Mouse (Mus musculus): ENCODE data around the gene Rbm4. TPM values are rescaled to one million over a fixed set of nuclear protein-coding genes. Genes with fewer than 3 reads are reported as not detected.

The Rbm4 gene
- polyA plus RNA-seq, 1 experiment from 2014 or later: 111 TPM

DNA sequence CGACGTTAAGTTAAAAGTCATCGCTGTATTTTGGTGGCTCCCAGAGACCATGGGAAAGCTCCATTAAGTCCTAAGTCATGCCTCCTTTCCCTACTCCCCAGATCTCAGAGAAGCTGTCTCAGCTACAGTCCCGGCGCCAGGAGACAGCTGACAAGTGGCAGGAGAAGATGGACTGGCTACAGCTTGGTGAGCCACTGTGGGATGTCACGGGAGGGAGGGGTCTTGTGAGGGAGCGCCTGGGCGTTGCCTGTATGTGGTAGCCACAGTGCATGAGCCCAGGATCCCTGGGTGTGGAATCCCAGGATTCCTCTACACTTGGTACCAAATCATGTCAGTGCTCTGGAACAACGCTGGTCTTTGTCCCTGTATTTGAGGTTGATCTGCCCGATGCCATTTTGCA lies 45.2 kb downstream of the Rbm4 start:
- H3K36me3 ChIP-seq (ENCODE audit: control insufficient read depth, insufficient read depth, low read length): peaks cover 15% of the 10 kb centered on the region
- ATAC-seq (ENCODE audit: low FRiP score) (no peak), DNase-seq (ENCODE audit: low spot score, missing footprints) (no peak)
- no peaks in the 10 kb centered on the region for H3K27me3 ChIP-seq (ENCODE audit: control insufficient read depth, insufficient read depth, low read length)
- no peak overlapping the region for H3K4me3 ChIP-seq (ENCODE audit: low read depth, low read length)
- H3K9ac ChIP-seq (ENCODE audit: low read length): no peak overlapping the region
- H3K4me2 ChIP-seq: no peak overlapping the region
- no peaks in the 10 kb centered on the region for H3K4me1 ChIP-seq (ENCODE audit: control insufficient read depth, insufficient read depth, low read length)
- 91% methylated on average over 10 of the region's 10 CpGs for WGBS
- no peak overlapping the region for H3K27ac ChIP-seq (ENCODE audit: low read depth, low read length)
- no peaks in the 10 kb centered on the region for H3K9me3 ChIP-seq (ENCODE audit: control insufficient read depth, low read length)

DNA sequence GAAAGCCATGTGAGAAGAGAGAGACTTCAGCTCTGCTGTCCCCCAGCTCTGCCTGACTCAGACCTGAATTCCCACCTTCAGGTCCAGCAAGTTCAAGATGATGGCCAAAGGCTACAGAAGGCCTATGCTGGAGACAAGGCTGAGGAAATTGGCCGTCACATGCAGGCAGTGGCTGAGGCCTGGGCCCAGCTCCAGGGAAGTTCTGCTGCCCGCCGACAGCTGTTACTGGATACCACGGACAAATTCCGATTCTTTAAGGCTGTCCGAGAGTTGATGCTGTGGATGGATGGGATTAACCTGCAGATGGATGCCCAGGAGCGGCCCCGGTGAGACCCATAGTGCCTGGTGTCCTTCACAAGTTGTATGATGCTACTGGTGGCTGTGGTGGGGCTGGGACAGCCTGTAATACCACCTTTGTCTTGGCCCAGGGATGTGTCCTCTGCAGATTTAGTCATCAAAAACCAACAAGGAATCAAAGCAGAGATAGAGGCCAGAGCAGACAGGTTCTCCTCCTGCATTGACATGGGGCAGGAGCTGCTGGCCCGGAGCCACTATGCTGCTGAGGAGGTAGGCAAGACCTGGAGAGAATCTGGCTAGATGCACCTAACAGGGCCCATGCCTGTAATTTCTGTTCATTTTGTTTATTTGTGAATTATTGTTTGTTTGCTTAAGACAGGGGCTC lies 45.9 kb downstream of the Rbm4 start:
- no peak for DNase-seq (ENCODE audit: low spot score, missing footprints)
- 89% methylated on average over 9 of the region's 9 CpGs for WGBS
- H3K9ac ChIP-seq (ENCODE audit: low read length): no peak overlapping the region
- no peaks in the 10 kb centered on the region for H3K4me1 ChIP-seq (ENCODE audit: control insufficient read depth, insufficient read depth, low read length)
- H3K4me3 ChIP-seq (ENCODE audit: low read depth, low read length): no peak overlapping the region
- H3K9me3 ChIP-seq (ENCODE audit: control insufficient read depth, low read length): no peaks in the 10 kb centered on the region
- H3K36me3 ChIP-seq (ENCODE audit: control insufficient read depth, insufficient read depth, low read length): peaks cover 15% of the 10 kb centered on the region
- H3K27me3 ChIP-seq (ENCODE audit: control insufficient read depth, insufficient read depth, low read length): no peaks in the 10 kb centered on the region
- no peak for ATAC-seq (ENCODE audit: low FRiP score)
- H3K27ac ChIP-seq (ENCODE audit: low read depth, low read length): no peak overlapping the region
- H3K4me2 ChIP-seq: no peak overlapping the region

DNA sequence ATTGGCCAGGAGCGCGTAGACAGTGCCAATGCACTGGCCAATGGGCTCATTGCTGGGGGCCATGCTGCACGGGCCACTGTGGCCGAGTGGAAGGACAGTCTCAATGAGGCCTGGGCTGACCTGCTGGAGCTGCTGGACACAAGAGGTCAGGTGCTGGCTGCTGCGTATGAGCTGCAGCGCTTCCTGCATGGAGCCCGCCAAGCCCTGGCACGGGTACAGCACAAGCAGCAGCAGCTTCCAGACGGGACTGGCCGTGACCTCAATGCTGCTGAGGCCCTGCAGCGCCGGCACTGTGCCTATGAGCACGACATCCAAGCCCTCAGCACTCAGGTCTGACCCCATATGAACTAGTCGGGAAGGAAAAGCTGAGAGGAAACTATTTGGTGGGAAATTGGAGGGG lies 47.1 kb downstream of the Rbm4 start:
- no peak overlapping the region for H3K9ac ChIP-seq (ENCODE audit: low read length)
- no peak for DNase-seq (ENCODE audit: low spot score, missing footprints)
- H3K27ac ChIP-seq (ENCODE audit: low read depth, low read length): no peak overlapping the region
- no peak overlapping the region for H3K4me2 ChIP-seq
- no peak overlapping the region for H3K4me3 ChIP-seq (ENCODE audit: low read depth, low read length)
- WGBS: 91% methylated on average over 14 of the region's 14 CpGs
- no peaks in the 10 kb centered on the region for H3K4me1 ChIP-seq (ENCODE audit: control insufficient read depth, insufficient read depth, low read length)
- ATAC-seq (ENCODE audit: low FRiP score): no peak
- peaks cover 15% of the 10 kb centered on the region for H3K36me3 ChIP-seq (ENCODE audit: control insufficient read depth, insufficient read depth, low read length)
- no peaks in the 10 kb centered on the region for H3K27me3 ChIP-seq (ENCODE audit: control insufficient read depth, insufficient read depth, low read length)
- H3K9me3 ChIP-seq (ENCODE audit: control insufficient read depth, low read length): no peaks in the 10 kb centered on the region

DNA sequence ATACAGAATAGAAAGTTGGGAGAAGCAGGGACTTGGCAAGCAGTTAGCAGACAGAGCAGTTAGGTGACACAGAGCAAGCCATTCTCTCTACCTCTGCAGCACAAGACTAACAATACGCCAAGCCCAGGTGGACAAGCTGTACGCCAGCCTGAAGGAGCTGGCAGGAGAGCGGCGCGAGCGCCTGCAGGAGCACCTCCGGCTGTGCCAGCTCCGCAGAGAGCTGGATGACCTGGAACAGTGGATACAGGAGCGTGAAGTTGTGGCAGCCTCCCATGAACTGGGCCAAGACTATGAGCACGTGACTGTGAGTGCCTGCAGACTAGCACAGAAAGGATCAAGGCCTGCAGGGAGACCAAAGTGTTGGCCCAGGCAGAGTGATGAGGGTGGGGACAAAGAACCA lies 48.0 kb downstream of the Rbm4 start:
- H3K4me1 ChIP-seq (ENCODE audit: control insufficient read depth, insufficient read depth, low read length): no peaks in the 10 kb centered on the region
- ATAC-seq (ENCODE audit: low FRiP score) (no peak), DNase-seq (ENCODE audit: low spot score, missing footprints) (no peak)
- WGBS: 94% methylated on average over 10 of the region's 10 CpGs
- H3K4me3 ChIP-seq (ENCODE audit: low read depth, low read length): no peak overlapping the region
- peaks cover 15% of the 10 kb centered on the region for H3K36me3 ChIP-seq (ENCODE audit: control insufficient read depth, insufficient read depth, low read length)
- H3K27me3 ChIP-seq (ENCODE audit: control insufficient read depth, insufficient read depth, low read length): no peaks in the 10 kb centered on the region
- no peak overlapping the region for H3K27ac ChIP-seq (ENCODE audit: low read depth, low read length)
- H3K9ac ChIP-seq (ENCODE audit: low read length): no peak overlapping the region
- H3K4me2 ChIP-seq: no peak overlapping the region
- H3K9me3 ChIP-seq (ENCODE audit: control insufficient read depth, low read length): no peaks in the 10 kb centered on the region

DNA sequence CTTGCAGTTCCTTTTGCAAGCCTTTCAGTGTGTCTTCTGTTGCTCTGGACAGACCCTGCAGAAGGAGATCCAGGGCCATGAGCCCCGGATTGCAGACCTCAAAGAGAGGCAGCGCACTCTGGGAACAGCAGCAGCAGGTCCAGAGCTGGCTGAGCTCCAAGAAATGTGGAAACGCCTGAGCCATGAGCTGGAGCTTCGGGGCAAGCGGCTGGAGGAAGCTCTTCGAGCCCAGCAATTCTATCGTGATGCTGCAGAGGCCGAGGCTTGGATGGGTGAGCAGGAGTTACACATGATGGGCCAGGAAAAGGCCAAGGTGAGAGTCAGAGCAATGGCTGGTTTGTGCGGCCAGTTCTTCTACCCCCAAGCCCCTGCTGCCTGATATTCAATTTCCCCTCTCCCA lies 48.6 kb downstream of the Rbm4 start:
- H3K4me3 ChIP-seq (ENCODE audit: low read depth, low read length): no peak overlapping the region
- no peaks in the 10 kb centered on the region for H3K27me3 ChIP-seq (ENCODE audit: control insufficient read depth, insufficient read depth, low read length)
- no peak overlapping the region for H3K9ac ChIP-seq (ENCODE audit: low read length)
- H3K4me2 ChIP-seq: no peak overlapping the region
- H3K9me3 ChIP-seq (ENCODE audit: control insufficient read depth, low read length): no peaks in the 10 kb centered on the region
- ATAC-seq (ENCODE audit: low FRiP score) (no peak), DNase-seq (ENCODE audit: low spot score, missing footprints) (no peak)
- H3K27ac ChIP-seq (ENCODE audit: low read depth, low read length): no peak overlapping the region
- WGBS: 85% methylated on average over 9 of the region's 9 CpGs
- no peaks in the 10 kb centered on the region for H3K4me1 ChIP-seq (ENCODE audit: control insufficient read depth, insufficient read depth, low read length)
- H3K36me3 ChIP-seq (ENCODE audit: control insufficient read depth, insufficient read depth, low read length): peaks cover 14% of the 10 kb centered on the region

DNA sequence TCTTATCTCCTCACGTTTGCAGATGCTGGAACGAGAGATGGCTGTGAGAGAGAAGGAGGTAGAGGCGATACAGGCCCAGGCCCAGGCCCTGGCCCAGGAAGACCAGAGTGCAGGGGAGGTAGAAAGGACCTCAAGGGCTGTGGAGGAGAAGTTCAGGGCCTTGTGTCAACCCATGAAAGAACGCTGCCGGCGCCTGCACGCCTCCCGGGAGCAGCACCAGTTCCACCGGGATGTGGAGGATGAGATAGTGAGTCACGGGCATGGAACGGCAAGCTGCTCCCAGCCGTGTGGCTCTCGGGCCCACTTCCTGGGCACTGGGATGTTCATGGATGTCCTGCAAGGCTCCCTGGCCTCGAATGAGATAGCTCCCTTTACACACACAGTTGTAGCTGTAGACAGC lies 49.7 kb downstream of the Rbm4 start:
- Histone ChIP-seq H3K4me1 (ENCODE audit: control insufficient read depth, insufficient read depth, low read length) (no peaks in the 10 kb centered on the region), H3K27ac (ENCODE audit: low read depth, low read length) (no peak overlapping the region), H3K36me3 (ENCODE audit: control insufficient read depth, insufficient read depth, low read length) (peaks cover 16% of the 10 kb centered on the region), H3K9me3 (ENCODE audit: control insufficient read depth, low read length) (no peaks in the 10 kb centered on the region), H3K4me2 (no peak overlapping the region), H3K9ac (ENCODE audit: low read length) (no peak overlapping the region), H3K4me3 (ENCODE audit: low read depth, low read length) (no peak overlapping the region), H3K27me3 (ENCODE audit: control insufficient read depth, insufficient read depth, low read length) (no peaks in the 10 kb centered on the region)
- ATAC-seq (ENCODE audit: low FRiP score) (no peak), DNase-seq (ENCODE audit: low spot score, missing footprints) (no peak)
- 80% methylated on average over 14 of the region's 14 CpGs for WGBS

DNA sequence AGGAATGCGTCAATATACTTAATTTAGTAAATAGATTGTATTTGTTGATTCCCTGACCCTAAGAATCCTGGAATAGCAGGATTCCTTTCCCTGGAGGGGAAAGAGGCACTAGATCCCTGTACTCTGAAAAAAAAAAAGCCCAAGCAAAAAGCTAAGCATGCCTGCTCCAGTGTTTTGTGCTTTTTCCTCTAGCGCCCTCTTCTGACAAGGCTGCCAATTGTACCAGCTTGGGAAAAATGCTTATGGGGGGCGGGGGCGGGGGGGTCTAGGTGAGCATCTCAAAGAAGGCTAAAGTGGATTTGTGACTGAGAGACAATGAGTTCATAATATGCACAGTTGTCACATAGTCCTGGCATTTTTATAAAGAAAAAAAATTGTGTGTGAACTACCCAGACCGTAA lies 50.2 kb downstream of the Rbm4 start:
- no peak for DNase-seq (ENCODE audit: low spot score, missing footprints)
- H3K4me3 ChIP-seq (ENCODE audit: low read depth, low read length): no peak overlapping the region
- H3K9me3 ChIP-seq (ENCODE audit: control insufficient read depth, low read length): no peaks in the 10 kb centered on the region

DNA sequence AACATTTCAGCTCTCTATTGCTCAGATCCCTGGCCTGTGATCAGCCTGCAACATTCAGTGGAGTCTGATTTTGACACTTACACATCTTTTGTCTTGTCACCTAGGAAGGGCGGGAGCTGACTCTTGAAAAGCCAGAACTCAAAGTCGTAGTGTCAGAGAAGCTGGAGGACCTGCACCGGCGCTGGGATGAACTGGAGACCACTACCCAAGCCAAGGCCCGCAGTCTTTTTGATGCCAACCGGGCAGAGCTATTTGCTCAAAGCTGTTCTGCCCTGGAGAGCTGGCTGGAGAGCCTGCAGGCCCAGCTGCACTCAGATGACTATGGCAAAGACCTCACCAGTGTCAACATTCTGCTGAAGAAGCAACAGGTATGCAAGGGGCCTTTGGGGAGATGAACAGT lies 51.5 kb downstream of the Rbm4 start:
- Histone ChIP-seq H3K4me2 (no peak overlapping the region), H3K4me1 (ENCODE audit: control insufficient read depth, insufficient read depth, low read length) (no peaks in the 10 kb centered on the region), H3K9ac (ENCODE audit: low read length) (no peak overlapping the region), H3K9me3 (ENCODE audit: control insufficient read depth, low read length) (no peaks in the 10 kb centered on the region), H3K27ac (ENCODE audit: low read depth, low read length) (no peak overlapping the region), H3K4me3 (ENCODE audit: low read depth, low read length) (no peak overlapping the region), H3K36me3 (ENCODE audit: control insufficient read depth, insufficient read depth, low read length) (peaks cover 17% of the 10 kb centered on the region), H3K27me3 (ENCODE audit: control insufficient read depth, insufficient read depth, low read length) (no peaks in the 10 kb centered on the region)
- no peak for DNase-seq (ENCODE audit: low spot score, missing footprints)
- 91% methylated on average over 6 of the region's 6 CpGs for WGBS
- ATAC-seq (ENCODE audit: low FRiP score): no peak

More for the DNA sequence above, 50.2 kb downstream of the Rbm4 start:
- H3K4me1 ChIP-seq (ENCODE audit: control insufficient read depth, insufficient read depth, low read length): no peaks in the 10 kb centered on the region
- H3K27me3 ChIP-seq (ENCODE audit: control insufficient read depth, insufficient read depth, low read length): no peaks in the 10 kb centered on the region
- H3K9ac ChIP-seq (ENCODE audit: low read length): no peak overlapping the region
- no peak for ATAC-seq (ENCODE audit: low FRiP score)
- peaks cover 12% of the 10 kb centered on the region for H3K36me3 ChIP-seq (ENCODE audit: control insufficient read depth, insufficient read depth, low read length)
- WGBS: 43% methylated on average over 5 of the region's 5 CpGs
- H3K4me2 ChIP-seq: no peak overlapping the region
- no peak overlapping the region for H3K27ac ChIP-seq (ENCODE audit: low read depth, low read length)

DNA sequence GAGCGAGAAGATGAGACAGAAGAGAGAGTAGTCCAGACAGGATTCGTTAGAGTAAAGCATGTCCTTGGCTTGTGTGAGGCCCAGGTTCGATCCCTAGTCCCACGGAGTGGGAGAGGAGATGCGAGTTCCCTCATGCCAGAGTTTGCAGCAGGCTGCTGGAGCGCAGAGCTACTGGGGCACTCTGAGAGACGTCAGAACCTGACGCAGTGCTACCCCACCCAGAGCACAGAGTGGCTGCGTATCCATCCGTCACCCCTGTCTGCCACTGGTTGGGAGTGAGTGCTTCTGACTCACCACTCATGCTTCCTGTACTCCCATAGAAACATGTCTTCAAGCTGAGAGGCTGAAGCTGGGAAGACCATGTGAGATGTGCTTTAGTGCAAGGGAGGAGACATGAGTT lies 52.2 kb downstream of the Rbm4 start:
- H3K27ac ChIP-seq (ENCODE audit: low read depth, low read length): no peak overlapping the region
- no peaks in the 10 kb centered on the region for H3K4me1 ChIP-seq (ENCODE audit: control insufficient read depth, insufficient read depth, low read length)
- DNase-seq (ENCODE audit: low spot score, missing footprints): no peak
- H3K9me3 ChIP-seq (ENCODE audit: control insufficient read depth, low read length): no peaks in the 10 kb centered on the region
- H3K9ac ChIP-seq (ENCODE audit: low read length): no peak overlapping the region
- H3K4me2 ChIP-seq: no peak overlapping the region
- WGBS: 87% methylated on average over 10 of the region's 10 CpGs
- peaks cover 15% of the 10 kb centered on the region for H3K36me3 ChIP-seq (ENCODE audit: control insufficient read depth, insufficient read depth, low read length)
- H3K4me3 ChIP-seq (ENCODE audit: low read depth, low read length): no peak overlapping the region
- no peaks in the 10 kb centered on the region for H3K27me3 ChIP-seq (ENCODE audit: control insufficient read depth, insufficient read depth, low read length)
- ATAC-seq (ENCODE audit: low FRiP score): no peak

Data from midbrain, embryonic 11.5 days (tissue).